Mouse (Mus musculus) layer of hippocampus, postnatal 14 days (tissue): ENCODE data around the gene Tmem200a. TPM values are rescaled to one million over a fixed set of nuclear protein-coding genes. Genes with fewer than 3 reads are reported as not detected.

Source experiments
- DNase-seq, 2 experiments: peaks; one replicate each; pipeline ENCODE4 v3.0.0; 2021 to 2022; ENCODE audit warnings: low spot score in 2 of 2, mixed read lengths in 1 of 2
- total RNA-seq, 2 experiments: library from RNA; stranded (reverse); gene quantifications; 2 replicates each; pipeline ENCODE4 v1.2.3; 2021

Gene Tmem200a
- total RNA-seq, 2 experiments from 2014 or later, result 19.8 to 22.4 TPM

DNA sequence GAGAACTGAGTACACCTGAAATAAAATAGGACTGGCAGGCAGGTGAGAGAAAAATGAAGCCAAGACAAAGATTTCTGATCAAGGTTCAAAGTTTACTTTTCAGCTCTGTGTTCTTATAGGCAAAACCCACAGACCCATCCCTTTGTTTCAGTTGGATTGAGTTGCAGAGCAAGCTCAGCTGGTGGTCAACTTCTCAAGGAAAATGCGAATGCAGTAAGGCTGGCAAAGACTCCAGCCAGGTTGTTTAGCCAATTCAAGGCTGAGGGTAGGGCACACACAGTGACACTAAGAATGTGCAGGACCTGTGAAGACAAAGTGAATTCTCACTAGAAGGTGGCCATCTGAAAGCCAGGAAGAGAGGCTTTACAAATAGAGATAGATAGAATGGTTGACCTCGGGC, 94.8 kb downstream of the Tmem200a start:
- no peak for DNase-seq

DNA sequence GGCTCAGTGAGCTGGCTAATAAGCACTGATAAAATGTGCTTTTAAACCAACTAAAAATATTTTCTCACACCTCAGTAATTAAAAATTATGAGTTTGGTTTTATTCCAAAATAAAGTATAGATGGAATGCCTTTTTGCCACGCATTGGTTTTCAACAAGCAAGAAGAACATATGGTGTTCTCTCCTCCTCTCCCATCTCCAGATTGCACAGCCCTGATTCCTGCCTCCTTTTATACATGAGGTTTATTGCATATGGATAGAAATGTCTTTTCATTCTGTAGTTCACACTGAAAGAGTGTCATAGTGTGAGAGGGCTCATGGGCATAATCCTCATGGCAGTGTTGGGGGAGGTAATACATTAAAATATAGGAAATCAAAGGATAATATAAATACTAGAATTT, 96.2 kb downstream of the Tmem200a start:
- peak in 1 of 2 experiments; percentile 17 for DNase-seq

DNA sequence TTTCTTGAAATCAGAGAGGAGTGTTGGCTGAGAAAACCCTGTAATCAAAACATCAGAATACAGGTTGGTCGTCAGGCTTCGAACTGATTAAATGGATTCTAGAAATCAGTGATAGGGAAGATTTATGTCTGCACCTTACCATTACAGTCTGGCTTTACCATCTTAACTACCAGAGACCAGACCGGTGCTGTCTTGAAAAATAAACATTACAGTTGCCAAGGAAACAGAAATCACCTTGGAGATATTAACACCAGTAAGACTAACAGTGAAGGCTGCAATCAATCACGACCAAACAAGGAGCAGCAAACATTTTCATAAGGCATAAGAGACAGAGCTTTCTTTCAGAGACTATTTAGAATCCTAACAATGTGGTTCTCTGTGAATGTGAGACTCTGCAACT, 116.0 kb downstream of the Tmem200a start:
- DNase-seq, result no peak

DNA sequence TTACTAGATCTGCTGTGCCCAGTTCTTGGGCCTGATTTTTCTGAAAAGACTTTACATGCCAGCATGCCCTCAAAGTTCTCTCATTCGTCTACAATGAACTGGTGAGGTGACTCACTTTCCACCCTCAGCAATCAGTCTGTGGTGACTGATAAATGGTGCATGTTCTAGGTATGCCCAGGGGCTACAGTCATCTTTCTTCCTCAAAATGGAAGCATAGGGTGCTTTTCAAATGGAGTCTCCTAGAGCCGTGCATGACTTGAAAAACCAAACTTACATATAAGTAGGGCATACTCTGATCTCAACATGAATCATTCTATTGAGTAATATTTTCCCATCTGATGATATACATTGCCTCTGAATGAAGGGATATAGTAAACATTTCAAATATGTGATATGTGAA, 117.8 kb downstream of the Tmem200a start:
- no peak for DNase-seq

DNA sequence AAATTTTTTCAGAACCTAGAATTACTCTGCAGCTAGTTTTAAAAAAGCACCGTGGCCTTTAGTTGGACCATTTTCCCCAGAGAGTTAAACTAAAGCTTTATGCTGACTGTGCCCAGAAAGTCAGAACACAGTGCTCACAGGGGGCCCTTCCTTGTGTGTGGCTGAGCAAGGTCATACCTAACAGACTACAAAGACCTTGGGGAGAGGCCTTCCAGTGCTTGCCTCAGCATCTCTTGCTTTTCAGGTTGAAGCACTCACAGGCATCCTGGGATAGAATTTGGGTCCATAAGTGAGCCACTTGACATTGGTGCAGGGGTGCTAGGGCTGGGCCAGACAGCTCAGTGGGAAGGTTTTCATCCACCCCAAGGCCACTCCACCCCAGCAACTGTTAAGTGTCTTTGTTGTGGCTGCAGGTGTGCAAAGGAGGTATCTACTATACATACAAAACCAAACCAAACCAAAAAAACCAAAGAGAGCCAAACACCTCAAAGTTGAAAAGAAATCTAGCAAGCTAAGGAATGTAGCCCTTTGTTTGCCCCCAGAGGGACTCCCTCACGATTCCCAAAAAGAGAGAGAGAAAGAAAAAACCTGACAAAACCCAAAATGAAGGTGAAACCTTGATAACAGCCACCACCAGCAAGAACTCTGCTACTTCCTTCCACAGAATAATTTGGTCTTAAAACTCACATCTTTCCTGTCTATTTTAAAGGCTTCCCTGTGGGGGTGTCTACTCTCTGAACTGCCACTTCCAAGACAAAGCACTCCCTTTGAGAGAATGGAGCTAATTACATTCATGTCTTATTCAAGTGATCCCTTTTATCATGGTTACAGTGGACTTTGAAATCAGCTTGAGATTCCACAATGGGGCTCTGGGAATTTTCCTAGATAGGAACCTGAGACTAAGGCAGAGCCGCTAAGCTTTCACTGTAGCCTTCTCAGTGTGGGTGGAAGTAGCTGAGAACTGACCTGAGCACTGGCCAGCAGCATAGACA, 119.8 kb downstream of the Tmem200a start:
- no peak for DNase-seq

DNA sequence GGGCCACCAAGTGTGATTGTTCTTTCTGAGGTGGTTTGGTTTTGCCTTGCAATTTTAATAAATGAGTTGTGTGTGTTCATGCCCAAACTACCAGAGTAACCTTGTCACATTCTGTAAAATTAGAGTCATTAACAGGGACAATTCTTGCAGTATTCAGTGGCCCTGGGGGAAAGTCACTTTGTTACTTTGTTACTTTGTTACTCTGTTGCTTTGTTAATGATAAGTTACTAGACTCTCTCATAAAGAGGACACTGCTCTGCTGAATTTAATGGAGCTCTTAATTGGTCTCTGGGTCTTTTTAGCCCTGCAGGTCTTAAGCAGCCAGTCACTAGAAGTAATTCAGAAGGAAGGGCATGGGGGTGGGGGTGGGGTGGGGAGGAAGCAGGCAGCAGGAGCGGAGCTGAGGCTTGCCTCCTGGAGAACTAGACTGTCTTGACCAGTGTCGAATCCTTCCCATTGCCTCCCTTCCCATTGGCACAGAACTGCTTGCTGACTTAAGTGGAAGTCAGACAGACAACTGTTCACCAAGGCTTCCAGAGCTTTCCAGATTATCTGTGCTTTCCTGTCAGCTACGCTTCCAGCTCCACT, 124.1 kb downstream of the Tmem200a start:
- peak in 1 of 2 experiments; percentile 5 for DNase-seq

DNA sequence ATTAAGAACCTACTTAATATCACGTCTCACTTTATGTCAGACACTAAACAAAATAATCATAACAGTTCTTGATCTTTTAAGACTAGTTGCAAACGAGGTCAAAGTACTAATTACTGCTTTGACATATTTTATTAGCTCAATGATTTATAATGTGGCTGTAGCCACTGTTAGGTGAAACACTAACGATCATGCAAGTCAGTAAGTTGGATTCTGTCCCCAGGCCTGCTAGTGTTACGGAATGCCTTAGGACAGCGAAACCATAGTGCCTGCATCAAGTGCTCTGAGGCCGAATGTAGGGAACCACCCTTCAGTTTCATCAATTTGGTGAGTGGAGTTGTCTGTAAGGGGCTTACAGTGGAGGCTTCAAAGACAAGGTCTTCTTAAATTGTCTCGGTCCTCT, 126.0 kb downstream of the Tmem200a start:
- DNase-seq, result no peak

DNA sequence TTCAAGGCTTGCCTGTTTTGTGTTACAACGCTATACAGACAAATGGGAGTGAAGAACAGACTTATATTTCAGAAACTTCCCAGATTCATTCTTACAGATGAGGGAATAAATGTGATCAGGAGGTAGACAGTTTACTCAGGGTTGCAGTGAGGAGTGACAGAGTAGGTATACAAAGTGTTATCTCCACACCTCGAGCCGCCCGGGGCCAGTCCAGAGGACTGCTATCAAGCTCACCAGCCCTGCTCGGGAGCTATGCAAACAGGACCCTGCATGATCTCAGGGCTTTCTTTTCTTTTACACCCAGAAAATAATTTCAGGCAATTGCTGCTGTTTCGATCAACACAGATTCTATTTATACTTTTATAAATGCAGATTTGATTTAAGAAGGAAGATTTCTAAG, 126.7 kb downstream of the Tmem200a start:
- DNase-seq, result no peak

DNA sequence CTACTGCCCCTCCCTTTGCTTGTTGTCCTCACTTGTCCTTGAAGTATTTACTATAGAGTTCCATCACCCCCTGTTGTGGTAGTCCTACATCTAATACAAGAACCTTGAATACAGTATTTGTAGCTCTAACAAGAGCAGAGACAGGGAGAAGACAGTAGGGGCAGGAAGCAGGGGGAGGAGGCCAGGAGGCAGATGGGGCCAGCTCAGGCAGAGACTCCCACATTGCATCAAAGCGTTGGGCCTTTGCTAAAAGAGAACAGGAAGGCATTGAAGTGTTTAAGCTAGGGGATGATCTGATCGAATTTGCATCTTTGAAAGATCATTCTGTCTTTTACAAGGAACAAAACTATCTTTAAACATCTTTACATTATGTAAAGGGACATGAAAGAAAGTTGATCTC, 133.0 kb downstream of the Tmem200a start:
- no peak for DNase-seq

DNA sequence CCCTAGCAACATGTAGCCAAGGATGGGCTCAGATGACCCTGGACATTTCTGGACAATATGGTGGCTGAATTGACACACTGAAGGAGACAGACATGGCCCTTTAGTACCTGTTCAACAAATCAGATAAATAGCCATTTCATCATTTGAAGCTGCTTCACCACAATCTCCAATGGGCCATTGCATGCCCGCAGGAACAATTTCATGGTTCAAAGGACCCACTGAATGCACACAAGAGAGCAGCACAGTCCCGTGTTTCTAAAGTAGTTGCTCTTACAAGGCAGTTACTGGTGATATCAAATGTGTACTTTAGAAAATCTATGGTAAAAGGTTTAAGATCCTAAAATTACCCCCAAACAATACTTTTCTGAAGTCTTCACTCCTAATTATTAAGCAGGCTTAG, 134.2 kb downstream of the Tmem200a start:
- DNase-seq, result no peak

DNA sequence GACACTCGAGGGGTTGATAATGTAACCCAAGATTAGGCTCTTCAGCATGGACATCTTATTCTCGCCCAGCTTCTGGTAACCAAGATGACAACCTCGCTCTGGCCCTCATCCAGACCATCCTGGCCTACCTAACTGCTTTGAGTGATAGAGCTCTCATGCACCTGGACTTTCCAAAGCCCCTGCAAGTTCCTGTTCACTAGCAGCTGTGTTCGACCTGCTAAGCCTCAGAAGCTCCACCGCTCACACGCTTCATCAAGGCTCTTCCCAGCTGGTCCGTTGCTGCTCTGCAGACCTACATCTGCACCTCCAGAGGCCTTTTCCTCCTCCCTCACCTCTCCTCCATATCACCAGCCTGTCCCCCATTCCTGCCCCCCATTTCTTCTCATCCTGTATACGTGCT, 147.1 kb downstream of the Tmem200a start:
- no peak for DNase-seq

DNA sequence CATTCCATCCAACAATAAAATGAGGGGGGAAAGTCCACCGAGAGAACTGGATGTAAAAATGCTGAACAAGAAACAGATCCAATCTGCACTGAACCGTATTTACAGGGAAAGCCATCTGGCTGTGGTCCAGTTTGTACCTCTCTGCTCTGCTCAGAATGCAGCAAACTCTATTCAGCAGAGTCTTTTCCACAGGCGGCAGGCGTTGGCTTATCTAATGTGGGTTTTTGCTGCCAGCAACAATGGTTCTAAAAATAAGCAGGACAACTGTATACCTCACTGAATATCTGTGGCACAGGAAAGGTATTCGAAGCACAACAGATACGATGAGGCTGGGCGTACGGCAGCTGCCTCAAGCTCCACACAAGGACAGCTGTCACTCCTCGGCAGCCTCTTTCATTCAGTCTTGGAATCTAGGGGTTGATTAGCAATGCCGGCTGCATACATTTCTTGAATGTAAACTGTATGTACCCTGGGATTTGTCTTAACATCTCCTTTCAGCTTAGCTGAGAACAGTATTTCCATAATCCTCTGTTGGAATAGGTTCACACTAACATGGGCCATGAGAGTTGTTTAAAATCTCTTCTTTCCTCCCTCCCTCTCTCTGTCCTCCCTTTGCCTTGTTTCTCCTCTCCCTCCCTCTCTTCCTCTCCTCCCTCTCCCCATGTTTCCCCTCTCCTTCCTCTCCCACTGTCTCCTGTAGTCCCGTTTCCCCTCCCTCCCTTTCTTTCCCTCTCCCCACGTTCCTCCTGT, 149.3 kb downstream of the Tmem200a start:
- DNase-seq, result peak; percentile 31 to 66

DNA sequence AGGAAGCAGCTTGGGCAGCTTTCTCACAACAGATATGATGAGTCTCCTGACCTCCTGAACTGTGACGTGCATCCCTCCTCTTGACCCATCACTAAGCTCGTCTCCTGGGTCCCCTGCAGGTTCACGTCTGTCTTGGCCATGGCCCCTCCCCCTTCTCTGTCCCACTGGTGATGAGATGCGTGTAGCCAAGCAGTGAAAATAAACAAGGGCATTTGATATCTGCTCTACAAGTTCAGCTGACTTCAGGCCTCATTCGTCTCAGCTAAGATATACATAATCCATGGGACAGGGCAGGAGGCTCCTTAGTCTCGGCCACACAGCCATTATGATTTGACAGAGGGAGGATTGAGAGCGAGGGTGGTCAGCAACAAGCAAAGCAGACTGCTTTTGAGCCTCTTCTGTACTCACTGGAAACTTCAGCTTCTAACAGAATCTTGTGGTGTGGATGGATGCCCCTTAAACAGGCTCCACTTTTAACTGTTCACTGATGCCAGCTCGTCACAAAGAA, 149.9 kb downstream of the Tmem200a start:
- DNase-seq, result no peak

DNA sequence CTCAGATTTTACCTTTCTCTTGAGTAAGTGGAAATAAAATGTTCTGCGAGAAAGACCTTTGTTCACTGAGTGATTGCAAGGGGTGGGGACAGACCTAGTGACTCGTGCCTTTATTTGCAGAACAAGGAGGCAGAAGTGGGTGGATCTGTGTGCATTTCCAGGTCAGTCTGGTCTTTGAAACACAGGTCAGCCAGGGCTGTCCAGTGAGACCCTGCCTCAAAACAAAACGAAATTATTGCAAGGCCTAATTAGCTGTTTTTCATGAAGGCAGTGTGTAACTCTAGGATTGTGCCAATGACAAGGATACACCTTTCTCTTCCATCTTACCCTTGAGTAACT, 150.4 kb downstream of the Tmem200a start:
- no peak for DNase-seq

DNA sequence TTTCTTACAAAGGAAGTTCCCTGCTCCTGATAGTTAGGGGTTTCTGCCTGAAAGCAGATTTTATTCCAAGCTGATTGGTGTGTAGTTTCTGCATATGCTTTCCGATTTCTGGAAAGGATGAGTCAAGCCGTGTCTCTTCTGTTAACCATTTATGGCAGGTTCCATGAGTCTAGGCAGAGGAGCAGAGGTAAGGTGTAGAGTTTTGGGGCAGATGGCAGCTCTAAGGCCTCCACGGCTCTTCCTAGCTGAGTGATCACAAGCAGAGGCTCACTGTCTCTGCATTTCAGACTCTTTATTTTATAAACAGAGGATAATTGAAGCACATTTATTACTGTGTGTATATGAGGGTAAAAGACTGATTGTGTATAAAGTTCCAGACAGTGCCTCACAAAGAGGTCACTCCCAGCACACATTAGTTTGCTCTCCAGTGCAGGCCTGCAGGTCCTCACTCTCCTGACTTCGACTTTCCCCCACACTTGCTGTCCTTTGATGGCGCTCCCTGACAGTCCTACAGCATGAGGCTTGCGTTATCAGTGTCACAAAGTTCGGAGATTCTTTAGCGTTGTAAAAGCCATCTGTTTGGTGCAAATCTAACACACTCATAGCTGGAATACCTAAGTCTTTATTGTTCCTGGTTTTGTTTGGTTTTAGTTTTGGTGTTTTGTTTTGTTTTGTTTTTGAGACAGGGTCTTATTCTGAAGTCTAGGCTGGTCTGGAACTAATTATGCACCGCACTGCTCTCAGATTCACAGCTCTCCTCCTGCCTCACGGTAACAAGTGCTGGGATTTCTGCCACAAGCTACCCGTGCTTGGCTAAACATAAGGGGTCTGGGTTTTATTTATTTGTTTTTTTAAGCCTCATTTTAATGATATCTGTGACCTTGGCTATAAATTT, 151.1 kb downstream of the Tmem200a start:
- DNase-seq, result no peak

DNA sequence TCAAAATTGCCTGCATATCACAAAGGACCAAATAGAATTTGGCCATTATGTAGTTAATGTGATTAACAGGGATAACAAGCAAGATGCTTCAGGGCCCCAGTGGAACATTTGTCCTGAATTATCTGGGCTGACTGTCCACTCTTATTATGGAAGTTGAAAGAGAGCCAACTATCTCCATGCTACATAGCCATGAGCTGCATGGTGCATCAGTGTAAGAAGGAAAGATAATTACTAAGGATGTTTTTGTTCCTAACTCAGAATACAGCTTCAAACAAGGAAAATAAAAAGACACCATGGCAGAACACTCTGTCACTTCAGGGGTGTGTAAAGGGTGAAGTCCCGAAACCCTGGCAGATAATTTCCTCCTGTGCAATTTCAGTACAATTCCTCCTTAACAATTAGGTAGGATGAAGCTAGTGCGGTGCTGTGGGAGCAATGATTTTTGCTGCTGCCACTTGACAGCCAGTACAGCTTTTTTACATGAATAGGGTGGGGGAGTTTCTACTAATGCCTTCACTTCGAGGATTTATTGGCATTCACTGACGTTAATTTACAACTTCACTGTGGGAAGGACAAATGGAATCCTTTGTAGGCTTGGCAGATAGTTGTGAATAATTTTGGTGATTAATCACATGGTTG, 158.1 kb downstream of the Tmem200a start:
- DNase-seq, result no peak

DNA sequence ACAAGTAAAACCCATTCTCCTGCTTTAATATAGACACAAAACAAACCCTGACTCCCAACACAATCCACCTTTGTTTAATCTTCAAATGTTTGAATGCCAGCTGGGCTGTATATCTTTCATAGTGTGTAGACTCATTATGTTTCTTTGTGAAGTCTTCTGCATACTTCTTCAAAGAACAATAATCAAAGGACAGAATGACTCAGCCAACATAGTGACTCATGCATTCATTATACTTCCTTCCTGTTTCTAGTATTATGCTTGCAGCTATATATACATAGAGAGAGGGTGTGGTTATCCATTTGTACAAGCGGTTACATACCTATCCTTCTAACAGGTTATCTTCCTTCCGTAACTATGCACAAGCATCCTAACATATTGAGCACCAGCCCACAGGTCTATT, 160.7 kb downstream of the Tmem200a start:
- DNase-seq, result no peak

DNA sequence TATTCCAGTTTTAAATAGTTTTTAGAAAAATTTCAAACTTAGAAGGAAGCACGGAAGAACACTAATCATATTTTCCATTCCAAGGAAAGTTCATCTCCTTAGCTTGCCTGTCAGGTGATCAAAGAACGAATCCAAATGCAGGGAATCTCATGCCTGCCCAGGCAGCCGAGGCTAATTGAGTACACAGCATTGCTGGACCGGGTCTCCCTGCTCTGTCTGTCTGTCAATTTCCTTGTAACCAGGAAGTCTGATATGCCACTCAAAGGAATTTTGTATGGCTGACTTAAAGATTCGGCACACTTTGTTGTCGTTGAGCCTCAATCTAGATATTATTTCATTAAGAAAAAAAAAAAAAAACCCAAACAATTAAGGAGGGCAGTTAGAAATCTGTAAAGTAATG, 168.6 kb downstream of the Tmem200a start:
- no peak for DNase-seq

DNA sequence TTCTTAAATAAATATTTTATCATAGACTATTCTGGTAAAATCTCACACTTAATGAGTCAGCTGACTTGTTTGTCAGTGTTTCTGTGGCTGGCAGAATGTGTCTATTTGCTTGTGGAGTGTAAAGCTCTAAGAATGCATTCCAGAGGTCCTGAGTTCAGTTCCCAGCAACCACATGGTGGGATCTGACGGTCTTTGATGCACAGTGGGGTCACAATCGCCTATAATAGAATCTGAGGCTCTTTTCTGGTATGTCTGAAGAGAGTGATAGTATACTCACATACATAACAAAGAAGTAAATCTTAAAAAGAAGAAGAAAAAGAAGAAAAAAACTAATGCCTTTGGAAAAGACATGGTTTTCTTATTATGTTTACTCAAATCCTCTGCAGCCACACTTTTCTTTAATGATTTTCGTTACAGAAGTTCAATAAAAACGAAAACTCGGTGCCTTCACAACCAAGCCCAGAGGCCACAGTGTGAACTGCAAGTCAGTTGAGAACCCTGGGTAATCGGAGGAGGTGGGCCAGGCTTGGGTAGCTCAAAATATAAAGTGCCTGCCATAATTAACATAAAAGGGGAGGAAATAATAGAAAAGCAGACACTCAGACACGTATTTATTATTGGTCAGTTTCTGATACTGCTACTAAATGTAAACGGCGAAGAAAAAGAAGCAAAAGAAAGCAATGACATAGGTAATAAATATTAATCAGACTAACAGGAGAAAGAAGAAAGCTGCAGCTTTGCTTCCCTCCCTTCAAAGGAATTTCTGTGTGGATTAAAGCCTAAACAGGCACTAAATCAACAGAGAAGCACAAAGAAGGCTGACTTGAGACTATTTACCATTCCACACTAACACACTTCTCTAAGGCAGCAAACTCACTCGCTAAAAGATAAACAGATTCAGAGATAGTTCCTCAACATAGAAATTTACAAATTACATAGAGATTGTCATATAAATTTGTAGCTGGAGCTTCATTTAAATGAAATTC, 170.5 kb downstream of the Tmem200a start:
- DNase-seq, result no peak
